Mouse (Mus musculus): ENCODE measurements at regions not wholly inside any gene's neighbourhood (a gene's known extent, or its start where the extent isn't known, plus 50 kb on each side); places are given as distances from the start of the nearest gene placed in this dataset.

- ATAC-seq = no peak
Measured at GRCm38 (mm10) chr11:34899400-34899799, 66.0 kb upstream of the Spdl1 start.

GRCm38 (mm10) chr11:34895624-34896023 lies 62.2 kb upstream of the Spdl1 start:
- CTCF ChIA-PET = no interaction called here
- in situ Hi-C loops (cut with MboI; ENCODE audit: low pct_unique_long_range_greater_than_20kb) = no loop called here

More at GRCm38 (mm10) chr11:34899400-34899799, 66.0 kb upstream of the Spdl1 start:
- DNase-seq (ENCODE audit: low read depth, low spot score) = no peak
- H3K27me3 ChIP-seq = peaks cover 14% of the 10 kb centered on the region
- CTCF ChIA-PET = no interaction called here
- in situ Hi-C loops (cut with MboI; ENCODE audit: low pct_unique_long_range_greater_than_20kb) = no loop called here
- no peak for TF ChIP-seq CTCF (IDR thresholded peaks at IDR 0.05)
- POLR2A ChIA-PET = no interaction called here

GRCm38 (mm10) chr11:34888374-34889136 lies 55.1 kb upstream of the Spdl1 start:
- in situ Hi-C loops (cut with MboI; ENCODE audit: low pct_unique_long_range_greater_than_20kb) = loop anchor here (10.0 kb wide), 1 partner anchor 526 kb away; no protein-coding TSS in a partner anchor
- ChIA-PET CTCF (interaction anchor here (0.6 kb wide), 1 partner anchor 25 kb away, joined by 3 read pairs; no protein-coding TSS in a partner anchor), POLR2A (no interaction called here)
- DNase-seq (ENCODE audit: low read depth, low spot score) = no peak
- no peaks in the 10 kb centered on the region for H3K27me3 ChIP-seq
- no peak for ATAC-seq
- no peak for TF ChIP-seq CTCF (IDR thresholded peaks at IDR 0.05)

More at GRCm38 (mm10) chr11:34895624-34896023, 62.2 kb upstream of the Spdl1 start:
- ATAC-seq (no peak), DNase-seq (ENCODE audit: low read depth, low spot score) (no peak)
- no peak for TF ChIP-seq CTCF (IDR thresholded peaks at IDR 0.05)
- H3K27me3 ChIP-seq = peaks cover 12% of the 10 kb centered on the region
- POLR2A ChIA-PET = no interaction called here

GRCm38 (mm10) chr11:34887587-34887986 lies 54.1 kb upstream of the Spdl1 start:
- no peak for ATAC-seq
- in situ Hi-C loops (cut with MboI; ENCODE audit: low pct_unique_long_range_greater_than_20kb) = loop anchor here (10.0 kb wide), 1 partner anchor 527 kb away; no protein-coding TSS in a partner anchor
- no peak for DNase-seq (ENCODE audit: low read depth, low spot score)
- no peaks in the 10 kb centered on the region for H3K27me3 ChIP-seq
- TF ChIP-seq CTCF (IDR thresholded peaks at IDR 0.05) = no peak
- ChIA-PET CTCF (no interaction called here), POLR2A (no interaction called here)
